Mouse (Mus musculus) heart, postnatal 0 days (tissue): ENCODE measurements around the gene 2300009A05Rik.

ENCODE experiments used
- CTCF ChIP-seq: IDR thresholded peaks from 2 replicates; pipeline ENCODE4 v1.5.1; 2016; ENCODE audit warnings: antibody characterized with exemption, control low read depth, low read depth
- EP300 ChIP-seq: IDR thresholded peaks from 2 replicates; pipeline ENCODE4 v1.6.1; 2016; ENCODE audit warnings: antibody characterized with exemption, low read depth

- TF ChIP-seq CTCF (no peak), EP300 (no peak)
Measured at GRCm38 (mm10) chr9:63359016-63359415, 40.0 kb downstream of the 2300009A05Rik start.
